Mouse (Mus musculus) lung, adult 2 months (tissue): ENCODE data around the gene Idnk.

Experiments used
- CTCF ChIP-seq: fragments of 200-500 bp; IDR thresholded peaks from 2 replicates; pipeline ENCODE4 v1.5.1; 2011; ENCODE audit warnings: mild to moderate bottlenecking, low read length, control low read depth; ENCODE audit not compliant: insufficient read depth
- POLR2A ChIP-seq: fragments of 200-500 bp; IDR thresholded peaks from 2 replicates; pipeline ENCODE4 v1.6.1; 2011; ENCODE audit warnings: low read depth, mild to moderate bottlenecking, control low read depth, low read length, borderline replicate concordance; ENCODE audit errors: extremely low read depth

- TF ChIP-seq POLR2A (no peak), CTCF (no peak)
Measured at GRCm38 (mm10) chr13:58189473-58189872, 32.0 kb downstream of the Idnk start.
